Mouse (Mus musculus) large intestine, adult 2 months (tissue): ENCODE measurements around the gene Fgfr2. TPM values are rescaled to one million over a fixed set of nuclear protein-coding genes. Genes with fewer than 3 reads are reported as not detected.
"Not testable (repeated sequence)": the region's sequence is repeated elsewhere in the genome, so short reads cannot be mapped to it uniquely, and the experiment has no call there.

Experiments used
- DNase-seq: peaks from one replicate; pipeline ENCODE4 v3.0.0-alpha.2; 2012; ENCODE audit warnings: low read depth, low spot score
- WGBS: fragments of 180-500 bp; shearing (Covaris S2); methylation state at CpG from one replicate; pipeline ENCODE4 v1.1.7; 2018; 5-methylcytosine and 5-hydroxymethylcytosine counted together
- polyA plus RNA-seq: library from polyadenylated mRNA; depleted of rRNA; stranded (reverse); fragments of >200 nt; gene quantifications from 2 replicates; pipeline ENCODE4 v1.2.3, GENCODE M21; 2012

Fgfr2 gene
- polyA plus RNA-seq, 1 experiment, result 35.0 TPM

- DNase-seq, result no peak
- WGBS, result 67% methylated on average over 3 of the region's 3 CpGs
Measured at GRCm38 (mm10) chr7:131467312-131467711, 1655.8 kb downstream of the Fgfr2 start.

GRCm38 (mm10) chr7:131465735-131466134, 1657.4 kb downstream of the Fgfr2 start:
- 62% methylated on average over 3 of the region's 3 CpGs for WGBS

GRCm38 (mm10) chr7:131465117-131465601, 1658.0 kb downstream of the Fgfr2 start:
- no peak for DNase-seq
- 63% methylated on average over 3 of the region's 3 CpGs for WGBS

More at GRCm38 (mm10) chr7:131465735-131466134, 1657.4 kb downstream of the Fgfr2 start:
- DNase-seq, result no peak

GRCm38 (mm10) chr7:131456714-131457113, 1666.4 kb downstream of the Fgfr2 start:
- WGBS, result 74% methylated on average over 5 of the region's 5 CpGs
- no peak for DNase-seq

GRCm38 (mm10) chr7:131437051-131437450, 1686.1 kb downstream of the Fgfr2 start:
- 32% methylated on average over 3 of the region's 3 CpGs for WGBS
- peak; percentile 13 for DNase-seq

GRCm38 (mm10) chr7:131434276-131434675, 1688.9 kb downstream of the Fgfr2 start:
- DNase-seq, result no peak
- WGBS, result 98% methylated on average over 1 of the region's 1 CpGs

GRCm38 (mm10) chr7:131432244-131432643, 1690.9 kb downstream of the Fgfr2 start:
- DNase-seq, result no peak
- WGBS, result 29% methylated on average over 1 of the region's 1 CpGs

GRCm38 (mm10) chr7:131427331-131427730, 1695.8 kb downstream of the Fgfr2 start:
- 88% methylated on average over 5 of the region's 5 CpGs for WGBS

GRCm38 (mm10) chr7:131424912-131425311, 1698.2 kb downstream of the Fgfr2 start:
- WGBS, result 65% methylated on average over 2 of the region's 2 CpGs
- no peak for DNase-seq

More at GRCm38 (mm10) chr7:131427331-131427730, 1695.8 kb downstream of the Fgfr2 start:
- DNase-seq, result no peak

- no peak for DNase-seq
Measured at GRCm38 (mm10) chr7:131417605-131418004, 1705.5 kb downstream of the Fgfr2 start.

- DNase-seq, result not testable (repeated sequence)
Measured at GRCm38 (mm10) chr7:131416742-131417141, 1706.4 kb downstream of the Fgfr2 start.

- 24% methylated on average over 2 of the region's 2 CpGs for WGBS
- no peak for DNase-seq
Measured at GRCm38 (mm10) chr7:131411941-131412270, 1711.2 kb downstream of the Fgfr2 start.

- no peak for DNase-seq
- 7% methylated on average over 10 of the region's 10 CpGs for WGBS
Measured at GRCm38 (mm10) chr7:131411221-131411940, 1711.8 kb downstream of the Fgfr2 start.

- under 1% methylated on average over 42 of the region's 42 CpGs for WGBS
- peak; percentile 97 for DNase-seq
Measured at GRCm38 (mm10) chr7:131410416-131411058, 1712.6 kb downstream of the Fgfr2 start, which contains the start of the genes Ikzf5 and Acadsb. TSS of gene Ikzf5 (minus strand) at chr7:131410521. TSS of gene Acadsb (plus strand) at chr7:131410601.

GRCm38 (mm10) chr7:131409988-131410385, 1713.2 kb downstream of the Fgfr2 start:
- no peak for DNase-seq
- under 1% methylated on average over 37 of the region's 38 CpGs for WGBS

GRCm38 (mm10) chr7:131409321-131409987, 1713.7 kb downstream of the Fgfr2 start:
- 4% methylated on average over 16 of the region's 16 CpGs for WGBS
- DNase-seq, result no peak

GRCm38 (mm10) chr7:131391761-131392160, 1731.4 kb downstream of the Fgfr2 start:
- not testable (repeated sequence) for DNase-seq

GRCm38 (mm10) chr7:131371880-131372651, 1751.1 kb downstream of the Fgfr2 start:
- DNase-seq, result no peak
- 55% methylated on average over 9 of the region's 9 CpGs for WGBS

More at GRCm38 (mm10) chr7:131391761-131392160, 1731.4 kb downstream of the Fgfr2 start:
- 87% methylated on average over 7 of the region's 7 CpGs for WGBS

GRCm38 (mm10) chr7:131371470-131371860, 1751.7 kb downstream of the Fgfr2 start:
- WGBS, result 8% methylated on average over 9 of the region's 9 CpGs
- DNase-seq, result no peak
